Comparison of ENCODE assay signal across 17 mouse cellular contexts in genomic region chr13:37442531-37442930, GRCm38 (mm10).
DNase-seq lines count a peak whose midpoint lies in the region; ATAC-seq and TF ChIP-seq lines count a peak whose summit lies in the region.
"Had no signal": no experiment of that assay in that cellular context is flagged by ENCODE, and none has a peak within 500 bp of the region (broad histone marks: within the 10 kb centered on the region; RNA-seq: fewer than 3 reads in every experiment).

No protein-coding gene starts in this region.

- ATAC-seq in embryonic facial prominence, embryonic 14.5 days (ENCODE audit: low read depth), result no peak
- no peak for ATAC-seq in kidney, postnatal 0 days (replicated peaks; ENCODE audit: low FRiP score, low read depth)
- ATAC-seq: forebrain, embryonic 14.5 days; midbrain, embryonic 15.5 days had no signal

- H3K9me3 ChIP-seq in embryonic facial prominence, embryonic 14.5 days (ENCODE audit: control insufficient read depth, low read length), result no peaks in the 10 kb centered on the region
- H3K9me3 ChIP-seq in embryonic facial prominence, embryonic 10.5 days, result no peaks in the 10 kb centered on the region
- H3K9me3 ChIP-seq in kidney, postnatal 0 days (replicated peaks; ENCODE audit: low read length), result no peaks in the 10 kb centered on the region
- H3K9me3 ChIP-seq: hindbrain, embryonic 13.5 days; limb, embryonic 12.5 days; megakaryocyte, embryonic 14.5 days; midbrain, embryonic 15.5 days had no signal

- 32% methylated on average over 7 of the region's 7 CpGs for WGBS in embryonic facial prominence, embryonic 14.5 days
- WGBS in embryonic facial prominence, embryonic 10.5 days, result 34% methylated on average over 7 of the region's 7 CpGs
- 30% methylated on average over 7 of the region's 7 CpGs for whole genome bisulfite sequencing in kidney, postnatal 0 days

- no peak overlapping the region for H3K9ac ChIP-seq in embryonic facial prominence, embryonic 14.5 days (ENCODE audit: low read depth, low read length)
- no peak overlapping the region for H3K9ac ChIP-seq in kidney, postnatal 0 days (ENCODE audit: low read depth, low read length)
- H3K9ac ChIP-seq: hindbrain, embryonic 13.5 days; limb, embryonic 12.5 days; liver, embryonic 14.5 days; midbrain, embryonic 15.5 days had no signal

- peak; percentile 41 for DNase-seq in embryonic facial prominence, embryonic 14.5 days (ENCODE audit: low spot score)
- DNase-seq in embryonic facial prominence, embryonic 10.5 days (ENCODE audit: low spot score), result no peak
- peak; percentile 65 for DNase-seq in kidney, postnatal 0 days (ENCODE audit: low spot score)
- no peak for DNase-seq in kidney, postnatal 25 days
- peak; percentile 35 for DNase-seq in retina, embryonic 14.5 days (ENCODE audit: low spot score)
- DNase-seq in retina, postnatal 1 day, result no peak
- DNase-seq in frontal cortex, postnatal 36 days (ENCODE audit: low spot score in 2 of 2), result no peak
- DNase-seq: B cell, adult 2 months; cerebellum, adult 18-20 months; cerebellum, postnatal 36 days had no signal

- TF ChIP-seq CTCF in kidney, postnatal 0 days (IDR thresholded peaks at IDR 0.05; ENCODE audit: low read depth), result no peak

- H3K4me1 ChIP-seq in embryonic facial prominence, embryonic 14.5 days (ENCODE audit: control insufficient read depth, insufficient read depth, low read length), result peaks cover 23% of the 10 kb centered on the region; the same call in 1 of the 2 replicates
- H3K4me1 ChIP-seq in embryonic facial prominence, embryonic 10.5 days, result peaks cover 22% of the 10 kb centered on the region
- H3K4me1 ChIP-seq in kidney, postnatal 0 days (replicated peaks; ENCODE audit: insufficient read depth, low read length), result 0 out of 2 replicates have a peak, but pooled peaks cover 9% of the 10 kb centered on the region
- H3K4me1 ChIP-seq: hindbrain, embryonic 13.5 days; midbrain, embryonic 15.5 days had no signal

- no peaks in the 10 kb centered on the region for H3K36me3 ChIP-seq in embryonic facial prominence, embryonic 14.5 days (ENCODE audit: control insufficient read depth, insufficient read depth, low read length)
- no peaks in the 10 kb centered on the region for H3K36me3 ChIP-seq in embryonic facial prominence, embryonic 10.5 days (replicated peaks)
- H3K36me3 ChIP-seq in kidney, postnatal 0 days (ENCODE audit: insufficient read depth, low read length), result no peaks in the 10 kb centered on the region
- H3K36me3 ChIP-seq: hindbrain, embryonic 13.5 days; limb, embryonic 12.5 days; midbrain, embryonic 15.5 days had no signal

- H3K27ac ChIP-seq in embryonic facial prominence, embryonic 14.5 days (replicated peaks; ENCODE audit: low read depth, low read length), result no peak overlapping the region
- H3K27ac ChIP-seq in embryonic facial prominence, embryonic 10.5 days (replicated peaks), result no peak overlapping the region
- H3K27ac ChIP-seq in kidney, postnatal 0 days, result no peak overlapping the region
- H3K27ac ChIP-seq: hindbrain, embryonic 13.5 days; limb, embryonic 12.5 days; liver, embryonic 14.5 days; midbrain, embryonic 15.5 days had no signal

- H3K27me3 ChIP-seq in embryonic facial prominence, embryonic 14.5 days (replicated peaks; ENCODE audit: control insufficient read depth, insufficient read depth, low read length), result no peaks in the 10 kb centered on the region
- peaks cover 50% of the 10 kb centered on the region for H3K27me3 ChIP-seq in embryonic facial prominence, embryonic 10.5 days (replicated peaks; ENCODE audit: low read depth, poor library complexity, severe bottlenecking)
- no peaks in the 10 kb centered on the region for H3K27me3 ChIP-seq in kidney, postnatal 0 days (ENCODE audit: insufficient read depth, low read length)
- H3K27me3 ChIP-seq: megakaryocyte, embryonic 14.5 days had no signal

- H3K4me2 ChIP-seq in embryonic facial prominence, embryonic 14.5 days (ENCODE audit: low read depth, low read length), result no peak overlapping the region
- H3K4me2 ChIP-seq in kidney, postnatal 0 days (ENCODE audit: low read length), result no peak overlapping the region
- H3K4me2 ChIP-seq: hindbrain, embryonic 13.5 days; limb, embryonic 12.5 days; midbrain, embryonic 15.5 days had no signal

- no peak overlapping the region for H3K4me3 ChIP-seq in embryonic facial prominence, embryonic 14.5 days (ENCODE audit: low read depth, low read length)
- H3K4me3 ChIP-seq in embryonic facial prominence, embryonic 10.5 days, result no peak overlapping the region
- H3K4me3 ChIP-seq in kidney, postnatal 0 days (replicated peaks; ENCODE audit: low read depth, low read length), result no peak overlapping the region
- H3K4me3 ChIP-seq: erythroblast, embryonic 14.5 days; hindbrain, embryonic 13.5 days; limb, embryonic 12.5 days; midbrain, embryonic 15.5 days had no signal

Comparison
In these comparisons a context has a peak if more than half of its experiments do, and no peak if none do; other contexts are left out.
1. DNase-seq: peak in embryonic facial prominence, embryonic 14.5 days (single experiment), kidney, postnatal 0 days (single experiment) and retina, embryonic 14.5 days (single experiment); none in embryonic facial prominence, embryonic 10.5 days (single experiment), kidney, postnatal 25 days (0 of 2), retina, postnatal 1 day (single experiment) and frontal cortex, postnatal 36 days (0 of 2).